Mouse (Mus musculus) heart, postnatal 0 days (tissue): ENCODE measurements around the gene Etfbkmt. TPM values are rescaled to one million over a fixed set of nuclear protein-coding genes. Genes with fewer than 3 reads are reported as not detected.
"Not testable (repeated sequence)": the region's sequence is repeated elsewhere in the genome, so short reads cannot be mapped to it uniquely, and the experiment has no call there.

ENCODE experiments used
- ATAC-seq: fragments of 200-750 bp; cut with Nextera tagmentation; 2 replicates; pipeline ENCODE4 v1.8.0; 2017; ENCODE audit warnings: low read depth, moderate number of reproducible peaks, moderate library complexity; ENCODE audit not compliant: insufficient read depth
- DNase-seq: peaks from one replicate; pipeline ENCODE4 v3.0.0-alpha.2; 2016; ENCODE audit warnings: low spot score
- H3K27ac ChIP-seq: fragments of 300-500 bp; sonication (generic); 2 replicates; pipeline ENCODE4 v1.5.1; 2014; ENCODE audit warnings: low read depth, mild to moderate bottlenecking
- H3K27me3 ChIP-seq: fragments of 300-500 bp; sonication (generic); 2 replicates; pipeline ENCODE4 v1.6.1; 2014; ENCODE audit warnings: low read length, mixed read lengths; ENCODE audit not compliant: control insufficient read depth, insufficient read depth
- H3K36me3 ChIP-seq: fragments of 300-500 bp; sonication (generic); replicated peaks from 2 replicates; pipeline ENCODE4 v1.6.1; 2014; ENCODE audit warnings: low read length, mixed read lengths; ENCODE audit not compliant: control insufficient read depth, insufficient read depth
- H3K4me1 ChIP-seq: fragments of 300-500 bp; sonication (generic); 2 replicates; pipeline ENCODE4 v1.6.1; 2014; ENCODE audit warnings: antibody characterized with exemption; ENCODE audit not compliant: control insufficient read depth, insufficient read depth
- H3K4me2 ChIP-seq: fragments of 300-500 bp; sonication (generic); 2 replicates; pipeline ENCODE4 v1.6.1; 2014; ENCODE audit warnings: low read depth, mild to moderate bottlenecking, low read length, moderate library complexity
- H3K4me3 ChIP-seq: fragments of 300-500 bp; sonication (generic); 2 replicates; pipeline ENCODE4 v1.5.1; 2014; ENCODE audit warnings: low read depth, low read length
- H3K9ac ChIP-seq: fragments of 300-500 bp; sonication (generic); replicated peaks from 2 replicates; pipeline ENCODE4 v1.6.1; 2014; ENCODE audit warnings: low read depth, low read length, mixed read lengths
- H3K9me3 ChIP-seq: fragments of 300-500 bp; sonication (generic); replicated peaks from 2 replicates; pipeline ENCODE4 v1.6.1; 2016; ENCODE audit warnings: low read length; ENCODE audit not compliant: control insufficient read depth
- CTCF ChIP-seq: IDR thresholded peaks from 2 replicates; pipeline ENCODE4 v1.5.1; 2016; ENCODE audit warnings: antibody characterized with exemption, control low read depth, low read depth
- EP300 ChIP-seq: IDR thresholded peaks from 2 replicates; pipeline ENCODE4 v1.6.1; 2016; ENCODE audit warnings: antibody characterized with exemption, low read depth
- WGBS: fragments of 180-500 bp; shearing (Covaris S2); extraction: QIAGEN DNeasy Blood & Tissue Kit; methylation state at CpG from one replicate; pipeline ENCODE4 v1.1.7; 2014; 5-methylcytosine and 5-hydroxymethylcytosine counted together
- polyA plus RNA-seq: library from polyadenylated mRNA; unstranded; fragments of >200 nt; fragmentation: Nextera tagmentation; extraction: Ambion mirVana; gene quantifications from 2 replicates; pipeline ENCODE4 v1.2.1, GENCODE M21; 2015
- total RNA-seq: library from RNA; depleted of rRNA; stranded (reverse); fragments of >200 nt; gene quantifications from 2 replicates; pipeline ENCODE4 v1.2.3, GENCODE M21; 2014; ENCODE audit warnings: low replicate concordance

Etfbkmt gene
- total and polyA plus RNA-seq, 2 experiments from 2014 or later = 21.8 to 22.4 TPM

DNA sequence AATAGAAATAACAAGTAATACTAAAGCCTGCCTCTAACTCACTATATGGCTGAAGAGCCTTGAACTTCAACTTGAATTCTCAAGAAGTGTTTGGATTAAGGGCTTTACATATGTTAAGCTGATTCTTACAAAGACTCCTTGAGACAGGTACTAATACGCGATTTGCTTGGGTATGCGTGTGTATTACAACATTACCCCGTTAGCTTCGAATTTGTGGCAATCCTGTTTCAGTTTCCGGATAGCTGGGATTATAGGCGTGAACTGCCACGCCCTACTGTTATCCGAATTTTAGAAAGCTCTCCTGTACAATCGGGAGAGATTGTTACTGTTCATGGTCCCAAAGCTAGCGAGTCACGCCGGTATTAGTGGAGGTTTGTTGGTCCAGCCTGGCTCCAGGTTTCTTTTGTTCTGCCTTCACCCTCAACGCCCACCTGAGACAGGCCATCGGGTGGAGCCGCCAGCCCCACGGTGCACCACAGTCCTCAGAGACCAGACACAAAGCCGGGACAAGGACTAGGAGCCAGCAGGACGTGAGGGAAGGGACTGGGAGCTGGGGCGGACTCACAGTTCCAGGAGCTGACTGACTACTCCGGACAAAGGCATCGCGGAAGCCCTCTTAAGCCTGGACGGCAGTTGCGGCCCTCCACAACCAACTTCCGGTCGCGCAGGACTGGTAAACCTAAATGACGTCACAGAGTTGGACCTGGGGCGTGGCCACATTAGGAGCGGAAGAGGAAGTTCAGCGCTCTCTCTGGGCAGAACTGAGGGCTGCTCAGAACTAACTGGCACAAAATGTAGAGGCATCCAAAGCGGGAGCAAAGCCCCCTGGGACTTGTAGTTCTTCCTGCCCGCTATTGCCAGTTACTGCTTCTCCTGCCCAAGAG, 48.6 kb downstream of the Etfbkmt start, which contains the start of gene Amn1:
Gene Amn1, minus strand, starts transcription at position 672 of the 884 bp plus-strand sequence.
- Histone ChIP-seq H3K27ac (peak within 1 kb of the TSS; percentile 89), H3K9ac (peak within 1 kb of the TSS; percentile 72), H3K4me2 (peak within 1 kb of the TSS; percentile 71), H3K9me3 (no peaks in the 10 kb centered on the region), H3K36me3 (peaks cover 1% of the 10 kb centered on the region; the same call in 1 of the 2 replicates), H3K4me3 (peak within 1 kb of the TSS; percentile 61), H3K4me1 (peaks cover 14% of the 10 kb centered on the region), H3K27me3 (no peaks in the 10 kb centered on the region)
- WGBS = under 1% methylated on average over 34 of the region's 34 CpGs
- ATAC-seq = peak; percentile 100
- peak; percentile 100 for DNase-seq
- TF ChIP-seq EP300 = no peak; the same call in 1 of the 2 replicates
- peak; percentile 26 for TF ChIP-seq CTCF

- 30% methylated on average over 8 of the region's 8 CpGs for WGBS
- DNase-seq = no peak
- H3K27me3 ChIP-seq = no peaks in the 10 kb centered on the region
- TF ChIP-seq CTCF (no peak), EP300 (no peak)
- H3K4me2 ChIP-seq = peak overlapping the region; percentile 71
- H3K9ac ChIP-seq = no peak overlapping the region
- H3K4me1 ChIP-seq = peaks cover 14% of the 10 kb centered on the region
- H3K4me3 ChIP-seq = peak overlapping the region; percentile 61
- H3K36me3 ChIP-seq = no peaks in the 10 kb centered on the region
- no peaks in the 10 kb centered on the region for H3K9me3 ChIP-seq
- peak; percentile 39; the same call in 1 of the 2 replicates for ATAC-seq
- H3K27ac ChIP-seq = peak overlapping the region; percentile 89
Measured at GRCm38 (mm10) chr6:149188925-149189257, 49.2 kb downstream of the Etfbkmt start.

GRCm38 (mm10) chr6:149189340-149189922, 49.8 kb downstream of the Etfbkmt start:
- Histone ChIP-seq H3K4me1 (peaks cover 14% of the 10 kb centered on the region), H3K4me2 (0 out of 2 replicates have a peak overlapping the region, but pooled peaks have one; percentile 71), H3K36me3 (no peaks in the 10 kb centered on the region), H3K27ac (peak overlapping the region; percentile 89; the same call in 1 of the 2 replicates), H3K27me3 (no peaks in the 10 kb centered on the region), H3K9ac (no peak overlapping the region), H3K9me3 (no peaks in the 10 kb centered on the region), H3K4me3 (peak overlapping the region; percentile 61; the same call in 1 of the 2 replicates)
- no peak for TF ChIP-seq EP300
- TF ChIP-seq CTCF = no peak
- ATAC-seq = no peak
- 93% methylated on average over 16 of the region's 16 CpGs for WGBS
- DNase-seq = no peak

GRCm38 (mm10) chr6:149191951-149192350, 52.3 kb downstream of the Etfbkmt start:
- not testable (repeated sequence) for H3K9me3 ChIP-seq, H3K36me3 ChIP-seq, H3K27me3 ChIP-seq, H3K27ac ChIP-seq, H3K4me2 ChIP-seq, H3K4me1 ChIP-seq, H3K9ac ChIP-seq, DNase-seq, H3K4me3 ChIP-seq, ATAC-seq
- WGBS = 73% methylated on average over 5 of the region's 5 CpGs

DNA sequence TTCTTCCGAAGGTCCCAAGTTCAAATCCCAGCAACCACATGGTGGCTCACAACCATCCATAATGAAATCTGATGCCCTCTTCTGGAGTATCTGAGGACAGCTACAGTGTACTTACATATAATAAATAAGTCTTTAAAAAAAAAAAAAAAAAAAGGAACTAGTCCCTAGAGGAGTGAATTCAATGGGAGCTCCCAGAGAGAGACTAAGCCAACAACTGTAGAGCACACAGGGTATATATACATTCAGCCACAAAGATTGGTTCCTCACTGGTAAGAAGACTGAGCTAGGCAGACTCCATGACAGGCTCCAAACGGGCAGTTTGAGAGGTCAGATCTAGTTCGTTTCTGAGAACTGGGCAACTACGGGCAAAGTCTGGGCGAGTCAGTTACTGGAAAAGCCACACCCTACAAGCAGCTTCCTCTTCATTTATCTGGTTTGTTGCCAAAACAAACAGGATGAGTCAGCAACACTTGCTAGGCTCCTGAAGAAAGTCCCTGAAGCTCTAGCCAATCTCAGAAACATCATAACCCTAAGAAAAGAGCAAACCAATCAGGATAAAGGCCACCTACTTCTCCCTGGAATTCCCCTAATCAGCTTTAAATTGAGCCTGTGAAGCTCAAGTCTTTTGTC, 53.7 kb downstream of the Etfbkmt start:
- Histone ChIP-seq H3K4me2 (no peak overlapping the region), H3K9ac (no peak overlapping the region), H3K36me3 (no peaks in the 10 kb centered on the region), H3K4me3 (no peak overlapping the region), H3K27me3 (no peaks in the 10 kb centered on the region), H3K4me1 (no peaks in the 10 kb centered on the region), H3K9me3 (no peaks in the 10 kb centered on the region), H3K27ac (no peak overlapping the region)
- DNase-seq (peak; percentile 54), ATAC-seq (no peak)
- WGBS = 49% methylated on average over 5 of the region's 5 CpGs
- TF ChIP-seq EP300 (no peak), CTCF (no peak)
